Mouse (Mus musculus): ENCODE measurements at regions not wholly inside any gene's neighbourhood (a gene's known extent, or its start where the extent isn't known, plus 50 kb on each side); places are given as distances from the start of the nearest gene placed in this dataset.

DNA sequence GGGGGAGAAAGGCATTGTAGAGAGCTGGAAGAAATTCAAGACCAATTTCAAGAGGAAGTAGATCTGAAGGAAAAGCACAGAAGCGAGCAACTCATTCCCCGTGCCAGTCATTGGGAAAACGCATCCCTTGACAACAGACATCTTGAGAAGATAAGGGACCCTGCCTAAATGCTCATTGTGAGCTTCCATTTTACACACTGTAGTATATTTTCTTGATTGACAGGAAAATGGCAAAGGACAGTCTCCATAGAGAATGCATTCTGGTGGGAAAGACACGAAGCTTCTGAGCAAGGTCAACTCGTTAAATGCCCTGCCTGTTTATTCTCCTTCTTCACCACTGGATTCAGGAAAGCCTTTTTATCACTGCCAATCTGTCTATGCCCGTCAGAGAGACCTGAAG, 424.1 kb upstream of the Vwc2 start:
- DNase-seq (ENCODE audit: low spot score): no peak

DNA sequence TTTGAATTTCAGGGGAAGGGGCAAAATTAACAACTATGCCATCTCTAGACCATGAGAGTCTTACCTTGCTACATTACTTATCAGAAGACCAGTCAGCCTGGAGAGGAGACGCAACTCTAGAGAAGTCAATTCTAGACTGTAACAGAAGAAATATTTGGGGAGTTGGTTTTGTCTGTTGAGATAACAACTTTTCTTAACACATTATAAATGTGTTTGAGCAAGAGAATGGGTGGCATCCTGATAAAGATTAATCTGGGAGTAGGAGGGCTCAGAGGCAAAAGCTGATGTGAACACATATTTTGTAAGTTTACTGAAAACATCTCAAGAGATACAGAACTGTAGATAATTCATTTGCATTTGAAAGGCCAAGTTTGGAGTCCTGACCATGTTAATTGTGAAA, 389.0 kb upstream of the Vwc2 start:
- DNase-seq (ENCODE audit: low spot score): no peak

DNA sequence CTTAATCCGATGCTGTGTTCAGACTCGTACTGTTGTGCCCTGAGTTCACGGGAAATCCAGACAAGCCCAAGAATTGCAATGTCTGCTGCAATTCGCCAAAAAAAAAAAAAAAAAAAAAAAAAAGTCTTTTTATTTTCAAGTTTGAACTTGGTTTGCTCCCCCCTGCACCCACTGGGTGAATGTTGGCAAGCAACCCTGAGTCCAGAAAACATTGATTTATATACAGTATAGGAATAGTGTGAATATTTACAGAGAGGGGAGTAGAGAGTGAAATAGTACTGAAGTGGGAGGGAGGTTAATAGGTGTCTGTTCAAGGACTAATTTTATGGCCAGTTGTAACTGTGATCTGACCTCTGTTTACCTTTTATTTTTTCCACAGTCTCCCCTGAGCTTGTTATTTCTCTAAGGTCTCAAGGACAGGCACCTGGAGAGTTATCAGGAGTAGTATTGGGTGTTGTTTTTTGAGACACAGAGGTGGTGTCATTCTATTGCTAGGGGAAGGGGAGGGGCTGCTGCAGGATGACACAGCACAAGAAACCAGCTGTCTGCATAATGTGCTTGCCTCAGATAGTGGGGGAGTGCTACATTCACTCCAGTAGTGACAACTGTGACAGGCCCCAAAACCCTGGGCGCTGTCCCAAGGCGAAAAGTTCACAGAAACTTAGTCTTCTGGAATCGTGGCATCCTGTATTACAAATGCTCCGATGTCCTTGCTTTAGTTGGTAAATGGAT, 385.0 kb upstream of the Vwc2 start:
- DNase-seq (ENCODE audit: low spot score): peak; percentile 12

Data from c-Kit-positive CD71-positive TER-119-positive erythroid progenitor cells, embryonic 14.5 days (primary cell).